Mouse (Mus musculus) right cerebral cortex, postnatal 36 days (tissue): ENCODE measurements around the gene Cemip.

Source experiments
- DNase-seq, 2 experiments: peaks; one replicate each; pipeline ENCODE4 v3.0.0; 2022; ENCODE audit warnings: low spot score in 2 of 2, mixed read lengths in 1 of 2

The Cemip gene

GRCm38 (mm10) chr7:83966047-83966818 is 120.1 kb downstream of the Cemip start:
- no peak for DNase-seq

GRCm38 (mm10) chr7:83965181-83965580 is 121.1 kb downstream of the Cemip start:
- DNase-seq, result no peak

GRCm38 (mm10) chr7:83952511-83952910 is 133.8 kb downstream of the Cemip start:
- DNase-seq, result no peak

- no peak for DNase-seq
Measured at GRCm38 (mm10) chr7:83951327-83951726, 135.0 kb downstream of the Cemip start.

- no peak for DNase-seq
Measured at GRCm38 (mm10) chr7:83949662-83950061, 136.6 kb downstream of the Cemip start.

- DNase-seq, result no peak
Measured at GRCm38 (mm10) chr7:83948743-83949142, 137.6 kb downstream of the Cemip start.

- peak; percentile 26 to 59 for DNase-seq
Measured at GRCm38 (mm10) chr7:83941701-83942101, 144.6 kb downstream of the Cemip start.

GRCm38 (mm10) chr7:83940136-83940535 is 146.2 kb downstream of the Cemip start:
- no peak for DNase-seq

GRCm38 (mm10) chr7:83939017-83939721 is 147.1 kb downstream of the Cemip start:
- no peak for DNase-seq

GRCm38 (mm10) chr7:83921637-83922036 is 164.7 kb downstream of the Cemip start:
- DNase-seq, result no peak

- no peak for DNase-seq
Measured at GRCm38 (mm10) chr7:83920241-83920640, 166.1 kb downstream of the Cemip start.

- peak; percentile 65 for DNase-seq
Measured at GRCm38 (mm10) chr7:83914566-83914965, 171.7 kb downstream of the Cemip start.

- no peak for DNase-seq
Measured at GRCm38 (mm10) chr7:83913995-83914394, 172.3 kb downstream of the Cemip start.

GRCm38 (mm10) chr7:83913405-83913932 is 172.8 kb downstream of the Cemip start:
- no peak for DNase-seq

- no peak for DNase-seq
Measured at GRCm38 (mm10) chr7:83911909-83912308, 174.4 kb downstream of the Cemip start.

GRCm38 (mm10) chr7:83904831-83905230 is 181.5 kb downstream of the Cemip start:
- DNase-seq, result no peak

GRCm38 (mm10) chr7:83902296-83903145 is 183.8 kb downstream of the Cemip start:
- DNase-seq, result no peak

- DNase-seq, result no peak
Measured at GRCm38 (mm10) chr7:83901425-83901824, 184.9 kb downstream of the Cemip start.

- no peak for DNase-seq
Measured at GRCm38 (mm10) chr7:83900519-83900918, 185.8 kb downstream of the Cemip start.

- no peak for DNase-seq
Measured at GRCm38 (mm10) chr7:83898267-83898666, 188.0 kb downstream of the Cemip start.

GRCm38 (mm10) chr7:83896077-83896740 is 190.1 kb downstream of the Cemip start:
- DNase-seq, result no peak
